Mouse (Mus musculus) bone marrow macrophage, adult 2 months (primary cell): ENCODE measurements around the gene Creb5.

Experiments used
- CTCF ChIP-seq: IDR thresholded peaks from 2 replicates; pipeline ENCODE4 v1.5.1; 2012; ENCODE audit warnings: low read depth, mild to moderate bottlenecking, low read length, moderate library complexity
- POLR2A ChIP-seq: IDR thresholded peaks from 2 replicates; pipeline ENCODE4 v1.6.1; 2012; ENCODE audit warnings: mild to moderate bottlenecking, low read depth, low read length, borderline replicate concordance

- TF ChIP-seq CTCF: no peak
- TF ChIP-seq POLR2A: no peak
These were observed 448.6 kb downstream of the Creb5 start for GRCm38 (mm10) chr6:53735696-53736095.
